Mouse (Mus musculus): ENCODE data around the gene Rnls.

DNA sequence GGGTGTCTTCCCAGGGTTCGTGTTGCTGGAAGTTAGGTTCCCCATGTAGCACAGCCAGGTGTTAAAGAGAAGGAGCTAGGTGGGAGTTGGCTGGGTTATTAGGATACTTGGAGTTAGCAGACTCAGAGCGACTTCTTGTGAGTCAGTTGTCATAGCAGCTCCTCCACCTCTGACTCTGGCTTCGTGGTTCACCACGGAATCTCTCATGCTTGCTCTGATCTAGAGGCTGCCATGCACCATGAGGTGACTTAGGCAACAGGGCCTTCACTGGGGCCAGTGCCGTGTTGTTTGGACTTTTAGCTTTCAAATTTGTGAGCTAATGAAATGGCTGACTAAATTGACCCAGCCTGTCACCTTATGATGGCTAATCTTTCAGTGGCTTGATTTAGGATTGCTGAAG is 227.3 kb downstream of the Rnls start:
- TF ChIP-seq CTCF (IDR thresholded peaks at IDR 0.05; ENCODE audit: low read depth) (no peak), EP300 (IDR thresholded peaks at IDR 0.05; ENCODE audit: low read depth) (no peak)
